Mouse (Mus musculus) small intestine, adult 2 months (tissue): Measurements from ENCODE around the gene Duxbl3.

Experiments used
- CTCF ChIP-seq: fragments of 200-500 bp; IDR thresholded peaks from 2 replicates; pipeline ENCODE4 v1.5.1; 2012; ENCODE audit warnings: low read depth, mild to moderate bottlenecking, control low read depth, inconsistent platforms, low read length, moderate library complexity, mixed read lengths; ENCODE audit not compliant: insufficient replicate concordance, insufficient read length; ENCODE audit errors: extremely low read depth
- POLR2A ChIP-seq: fragments of 200-500 bp; IDR thresholded peaks from 2 replicates; pipeline ENCODE4 v1.6.1; 2012; ENCODE audit warnings: low read depth, mild to moderate bottlenecking, control low read depth, inconsistent platforms, low read length, moderate library complexity

- TF ChIP-seq POLR2A (no peak), CTCF (no peak)
Observed at GRCm38 (mm10) chr14:26316246-26316730, 58.5 kb downstream of the Duxbl3 start.
